Mouse (Mus musculus) inflammation-experienced regulatory T-cells, adult 6 months (primary cell): ENCODE results near the gene Tmem170b. TPM values are rescaled to one million over a fixed set of nuclear protein-coding genes. Genes with fewer than 3 reads are reported as not detected.
"Not testable (repeated sequence)": the region's sequence is repeated elsewhere in the genome, so short reads cannot be mapped to it uniquely, and the experiment has no call there.

Experiments
- ATAC-seq: one replicate; pipeline ENCODE4 v1.8.0; 2017
- polyA plus RNA-seq, 3 experiments: library from polyadenylated mRNA; unstranded; fragments of 100-300 nt; shearing (Covaris generic); gene quantifications; one replicate each; pipeline ENCODE4 v1.2.1; 2017

Gene Tmem170b
- polyA plus RNA-seq, 3 experiments from 2014 or later: 8.4 to 13.6 (median 11.5) TPM

DNA sequence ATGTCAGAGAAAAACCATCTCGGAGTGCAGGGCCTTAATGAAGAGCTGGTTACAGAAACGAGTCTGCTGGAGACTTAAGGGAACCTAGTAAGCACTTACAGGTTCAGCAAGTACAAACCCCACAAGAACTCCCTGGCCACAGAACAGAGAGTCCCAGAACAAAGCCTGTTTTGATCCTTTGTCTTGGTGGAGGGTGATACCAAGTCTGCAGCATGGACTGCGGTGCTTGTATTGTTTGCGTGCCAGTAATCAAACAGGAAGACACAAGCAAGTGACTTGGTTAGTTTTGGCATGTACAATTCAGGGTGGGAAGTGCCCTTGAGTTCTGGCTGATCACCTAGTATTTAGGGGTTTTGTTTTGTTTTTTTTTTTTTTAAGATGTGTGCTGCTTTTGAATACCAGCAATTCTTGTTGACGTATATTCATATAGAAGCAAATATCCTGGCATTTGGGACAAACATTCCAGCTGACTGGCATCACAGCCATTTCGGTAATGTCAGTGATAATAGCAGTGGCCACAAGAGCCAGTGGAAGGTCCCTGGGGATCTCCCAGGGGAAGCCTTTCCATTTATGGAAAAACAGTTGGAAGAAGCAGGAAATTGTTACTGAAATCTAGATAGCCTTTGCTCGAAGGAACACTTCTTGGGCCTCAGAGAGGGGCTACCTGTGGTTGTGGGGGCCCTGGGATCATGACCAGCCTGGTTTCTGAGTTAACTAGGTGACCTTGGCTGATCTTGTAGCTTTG lies 64.9 kb downstream of the Tmem170b start:
- ATAC-seq: no peak

DNA sequence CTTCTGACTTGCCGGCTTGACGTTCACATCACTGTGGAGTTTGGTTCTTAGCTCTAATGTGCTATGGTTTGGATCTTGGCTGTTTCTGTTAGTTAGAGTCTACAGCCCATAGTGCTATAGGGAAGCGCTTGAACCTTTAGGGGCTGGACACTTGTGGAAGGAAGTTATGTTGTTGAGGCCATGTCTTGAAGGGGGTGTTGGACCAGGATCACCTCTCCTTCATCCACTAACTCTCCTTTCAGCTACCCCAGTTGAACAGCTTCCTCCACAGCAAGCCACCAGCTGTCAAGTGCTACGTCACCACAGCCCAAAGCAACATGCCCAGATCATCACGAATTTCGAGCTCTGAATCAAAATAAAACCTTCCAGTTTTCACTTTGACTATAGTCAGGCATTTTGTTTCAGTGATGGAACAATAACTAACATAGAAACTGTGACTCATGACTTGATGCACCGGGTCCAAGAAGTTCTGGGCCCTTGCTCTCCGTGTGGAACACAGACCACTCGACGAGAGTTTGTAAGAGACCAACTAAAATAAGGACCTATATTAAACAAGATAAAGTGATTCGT lies 65.5 kb downstream of the Tmem170b start:
- no peak for ATAC-seq

DNA sequence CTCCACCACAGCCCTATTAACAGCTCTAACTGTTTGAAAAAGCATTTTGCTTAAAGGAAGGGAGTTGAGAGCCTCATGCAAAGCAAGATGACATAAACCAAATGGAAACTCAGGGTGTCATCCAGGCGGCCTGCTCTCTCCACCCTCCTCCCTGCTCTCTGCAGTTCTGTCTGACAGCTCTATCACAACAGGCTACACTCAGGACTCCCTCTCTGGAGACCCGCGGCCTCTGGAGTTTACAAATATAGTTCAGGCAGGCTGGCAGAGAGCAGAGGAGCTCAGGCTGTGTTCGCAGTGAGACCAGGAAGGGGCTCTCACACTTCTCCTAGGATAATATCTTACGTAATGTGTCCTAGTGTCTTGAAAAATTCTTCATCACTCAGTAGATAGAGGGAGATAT lies 67.2 kb downstream of the Tmem170b start:
- ATAC-seq: not testable (repeated sequence)

DNA sequence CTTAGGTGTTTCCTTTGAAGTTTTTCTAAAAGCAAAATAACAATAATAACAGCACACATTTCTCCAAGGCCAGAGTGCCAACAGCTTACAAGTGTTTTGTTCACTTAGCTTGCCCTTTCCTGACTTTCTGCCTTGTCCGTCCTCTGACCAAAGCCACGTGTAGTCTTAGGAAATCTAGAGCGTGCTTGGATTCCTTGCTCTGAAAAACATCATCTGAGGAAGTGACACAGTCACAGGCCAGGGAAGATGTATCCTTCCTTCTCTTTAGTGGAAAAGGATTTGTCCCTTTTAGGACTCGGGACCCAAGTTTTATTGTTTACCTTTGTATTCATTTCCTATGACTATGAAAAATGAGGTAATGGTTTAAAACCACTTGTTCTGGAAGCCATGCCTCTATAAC lies 67.8 kb downstream of the Tmem170b start:
- no peak for ATAC-seq

DNA sequence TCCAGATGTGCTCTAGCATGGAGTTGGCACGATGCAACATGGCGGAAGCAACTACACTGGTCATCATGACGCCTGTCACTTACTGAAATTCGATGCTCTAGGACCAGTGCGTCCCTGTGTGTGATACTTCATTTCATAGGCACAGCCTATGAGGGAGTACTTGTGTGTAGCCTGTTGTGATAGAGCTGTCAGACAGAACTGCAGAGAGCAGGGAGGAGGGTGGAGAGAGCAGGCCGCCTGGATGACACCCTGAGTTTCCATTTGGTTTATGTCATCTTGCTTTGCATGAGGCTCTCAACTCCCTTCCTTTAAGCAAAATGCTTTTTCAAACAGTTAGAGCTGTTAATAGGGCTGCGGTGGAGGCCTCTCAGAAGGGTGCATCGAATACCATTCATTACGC lies 68.9 kb downstream of the Tmem170b start:
- ATAC-seq: not testable (repeated sequence)

DNA sequence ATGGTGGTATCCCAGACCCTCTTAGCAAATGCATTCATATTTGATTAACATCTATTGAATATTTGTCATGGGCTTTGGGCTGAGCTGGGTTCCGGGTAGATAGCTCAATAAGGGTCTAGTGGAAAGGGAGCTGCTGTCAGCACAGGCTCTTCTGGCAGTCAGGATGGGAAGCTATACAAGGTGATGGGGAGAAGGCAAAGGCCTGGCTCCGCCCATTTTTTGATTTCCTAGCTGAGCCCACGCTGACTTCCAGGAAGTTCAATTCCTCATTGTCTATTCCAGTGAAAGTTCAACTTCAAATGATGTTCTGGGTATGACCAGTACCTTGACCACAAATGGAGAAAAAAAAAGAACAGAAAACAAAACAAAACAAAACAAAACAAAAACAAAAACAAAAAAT lies 69.8 kb downstream of the Tmem170b start:
- ATAC-seq: no peak

DNA sequence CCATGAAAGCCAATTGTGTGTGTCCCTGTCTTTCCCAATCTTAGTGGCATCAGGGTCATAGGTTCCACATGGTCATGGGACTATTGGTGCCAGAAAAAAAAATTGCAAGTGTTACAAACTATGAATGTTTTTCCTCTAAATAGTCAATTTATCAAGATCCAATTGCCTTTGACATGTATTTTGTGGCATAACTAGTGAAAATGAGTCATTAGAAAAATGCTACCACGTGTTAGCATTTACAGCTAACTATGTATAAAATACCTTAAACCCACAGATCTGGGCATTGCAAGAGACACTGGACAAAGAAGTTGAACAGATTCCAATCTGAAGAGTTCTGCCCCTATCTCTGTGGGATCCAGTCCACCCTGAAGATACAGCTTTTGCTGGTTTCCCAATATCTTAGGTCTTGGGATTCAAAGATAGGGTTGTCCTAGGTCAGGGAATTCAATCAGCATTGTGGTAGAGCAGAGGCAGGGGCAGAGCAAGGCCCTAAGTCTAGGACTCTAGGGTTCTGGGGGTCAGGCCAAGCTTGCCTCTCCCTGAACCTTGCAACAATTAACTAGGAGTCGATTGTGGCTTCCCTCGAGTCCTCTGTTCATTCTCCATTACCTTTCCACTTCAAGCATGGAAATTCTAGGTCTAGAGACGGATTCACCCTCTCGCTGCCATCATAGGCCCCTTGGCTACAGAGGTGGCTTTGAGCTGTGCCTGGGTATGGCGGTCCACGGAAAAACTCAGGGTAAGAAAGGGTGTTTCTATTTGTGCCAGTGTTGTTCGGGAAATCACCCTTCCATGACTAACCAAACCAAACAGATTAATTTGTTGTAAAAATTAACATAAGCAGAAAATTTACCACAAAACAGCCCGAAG lies 70.5 kb downstream of the Tmem170b start:
- no peak for ATAC-seq

DNA sequence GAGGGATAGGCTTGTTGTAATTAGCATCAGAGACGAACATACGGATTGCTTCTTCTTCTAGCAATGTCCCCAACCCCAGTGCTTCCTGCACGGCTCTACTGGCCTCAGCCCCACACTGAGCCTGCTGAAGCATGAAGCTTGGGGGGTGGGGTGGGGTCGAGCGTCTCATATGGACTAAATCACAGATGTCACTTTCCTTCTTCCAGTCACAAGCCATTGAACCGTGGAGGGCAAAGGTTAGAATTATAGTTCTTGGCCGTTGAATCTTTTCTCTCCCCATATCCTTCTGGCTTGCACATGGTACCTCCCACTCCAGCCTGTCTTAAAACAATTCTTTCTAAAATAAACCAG lies 71.1 kb downstream of the Tmem170b start:
- ATAC-seq: no peak

DNA sequence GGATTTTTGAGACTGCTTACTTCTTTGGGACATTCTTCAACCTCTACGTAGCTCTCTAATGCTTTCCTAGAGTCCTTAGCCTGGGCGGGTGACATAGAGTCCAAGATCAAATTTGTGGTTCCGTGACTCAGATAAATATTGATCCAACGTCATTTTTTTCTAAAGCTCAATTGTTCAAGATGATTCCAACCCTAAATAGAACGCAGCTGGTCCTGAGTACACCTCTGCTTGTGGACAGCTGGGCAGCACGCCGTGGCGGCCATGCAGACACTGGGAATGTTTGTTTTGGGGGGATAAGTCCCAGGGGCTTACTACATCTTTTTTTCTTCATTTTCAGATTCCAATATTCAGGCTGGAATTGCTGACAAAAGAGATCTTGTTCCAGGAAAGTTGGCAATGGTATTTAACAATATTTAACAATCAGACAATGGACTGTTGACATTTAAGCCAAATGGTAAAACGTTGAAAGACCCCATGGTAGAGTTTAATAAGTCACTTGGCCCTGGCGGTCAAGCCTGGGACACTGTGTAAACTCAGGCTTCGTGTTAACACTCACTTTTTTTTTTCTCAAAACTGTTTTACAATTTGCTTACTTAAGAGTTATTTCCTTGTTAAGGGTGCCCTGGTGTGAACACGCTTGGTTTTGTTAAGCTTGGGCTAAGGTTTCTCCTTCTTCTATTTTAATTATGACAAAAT lies 75.3 kb downstream of the Tmem170b start:
- ATAC-seq: no peak

DNA sequence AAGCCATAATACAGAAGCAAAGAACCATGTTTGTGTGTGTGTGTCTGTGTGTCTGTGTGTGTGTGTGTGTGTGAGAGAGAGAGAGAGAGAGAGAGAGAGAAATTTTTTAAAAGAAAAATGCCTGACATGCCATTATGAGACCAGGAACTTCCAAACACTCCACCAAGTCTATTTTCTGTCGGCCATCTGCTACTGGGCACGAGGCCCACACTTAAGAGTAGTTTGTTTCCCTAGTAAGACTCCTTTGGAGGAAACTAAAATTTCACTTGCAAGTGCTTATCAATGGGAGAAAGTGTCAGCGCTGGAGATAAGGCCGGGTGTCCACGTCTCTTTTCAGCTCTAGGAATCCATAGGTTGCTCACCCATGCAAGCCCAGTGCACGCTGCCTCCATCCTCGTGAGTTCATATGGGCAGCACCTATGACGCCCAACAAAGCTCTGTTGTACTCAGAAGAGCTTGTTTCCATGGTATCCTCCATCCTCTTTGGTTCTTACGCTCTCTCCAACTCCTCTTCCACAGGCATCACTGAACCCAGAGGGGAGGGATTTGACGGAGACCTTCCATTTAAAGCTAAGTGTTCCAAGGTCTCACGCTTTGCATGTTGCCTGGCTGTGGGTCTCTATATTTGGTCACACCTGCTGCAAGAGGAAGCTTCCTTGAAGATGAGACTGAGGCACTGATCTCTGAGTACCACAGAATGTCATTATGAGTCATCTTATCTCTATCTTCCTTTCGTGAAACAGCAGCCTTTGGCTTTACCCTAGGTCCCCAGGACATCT lies 76.8 kb downstream of the Tmem170b start:
- peak; percentile 54 for ATAC-seq

DNA sequence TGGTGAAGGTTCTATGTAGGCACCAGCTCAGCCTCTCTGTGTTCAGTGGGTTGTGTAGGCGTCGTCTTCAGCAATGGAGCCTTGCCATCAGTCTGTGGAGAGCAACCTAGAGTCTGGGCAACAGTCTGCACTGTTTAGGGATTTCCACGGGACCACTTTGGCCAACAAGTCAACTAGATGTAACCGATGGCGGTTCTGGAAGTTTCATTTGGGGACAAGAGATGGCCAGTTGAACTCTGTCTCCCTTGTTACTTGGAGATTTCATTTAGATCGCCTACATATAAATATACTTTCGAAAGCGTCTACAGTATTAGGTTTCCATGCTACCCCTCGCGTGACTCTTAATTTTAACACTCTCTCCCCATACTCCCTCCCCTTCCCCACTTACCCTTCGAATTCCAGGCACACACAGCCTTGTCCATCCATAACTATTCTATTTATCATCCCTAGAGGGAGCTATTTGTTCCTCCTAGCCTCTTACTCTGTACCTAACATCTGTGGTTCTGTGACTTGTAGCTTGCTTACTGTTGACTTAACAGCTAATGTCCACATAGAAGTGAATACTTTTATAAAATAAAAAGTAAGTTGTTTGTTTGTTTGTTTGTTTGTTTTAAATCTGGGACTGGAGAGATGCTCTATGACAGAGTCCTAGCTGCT lies 77.8 kb downstream of the Tmem170b start:
- no peak for ATAC-seq

DNA sequence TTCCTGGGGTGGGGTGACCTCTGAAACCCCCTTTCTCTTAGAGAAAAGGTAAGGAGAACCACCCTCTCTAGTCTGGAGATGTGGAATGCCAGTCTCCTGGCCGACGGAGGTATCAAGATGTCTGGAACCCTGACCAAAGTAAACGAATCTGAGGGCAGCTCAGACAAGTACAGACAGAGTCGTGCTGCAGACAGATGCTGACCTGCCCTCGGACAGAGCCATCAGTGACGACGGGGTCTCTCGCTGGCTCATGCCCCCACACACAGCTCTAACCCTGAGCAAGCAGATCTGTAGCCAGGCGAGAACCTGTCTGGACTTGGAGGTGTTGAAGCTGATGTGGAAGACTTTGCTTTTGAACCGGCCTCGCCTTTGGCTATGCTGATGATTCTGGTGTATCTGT lies 79.8 kb downstream of the Tmem170b start:
- no peak for ATAC-seq

DNA sequence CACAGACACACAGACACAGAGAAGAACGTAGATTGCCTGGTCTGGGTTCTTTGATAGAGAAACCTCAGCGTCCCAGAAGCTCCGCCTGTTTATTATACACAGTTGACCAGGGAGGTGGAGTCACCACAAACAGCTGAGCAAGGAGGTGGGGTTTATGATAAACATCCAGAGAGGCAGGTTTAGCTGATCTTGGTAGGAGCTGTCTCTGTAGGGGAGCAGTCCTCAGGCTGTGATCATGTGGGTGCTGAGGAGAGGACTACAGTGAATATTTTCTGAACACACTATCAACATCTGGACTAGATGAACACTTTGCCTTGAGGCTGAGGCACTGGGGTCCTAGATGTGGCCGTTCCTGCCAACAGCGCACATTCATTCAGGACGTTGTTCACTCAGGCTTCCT lies 83.3 kb downstream of the Tmem170b start:
- no peak for ATAC-seq

DNA sequence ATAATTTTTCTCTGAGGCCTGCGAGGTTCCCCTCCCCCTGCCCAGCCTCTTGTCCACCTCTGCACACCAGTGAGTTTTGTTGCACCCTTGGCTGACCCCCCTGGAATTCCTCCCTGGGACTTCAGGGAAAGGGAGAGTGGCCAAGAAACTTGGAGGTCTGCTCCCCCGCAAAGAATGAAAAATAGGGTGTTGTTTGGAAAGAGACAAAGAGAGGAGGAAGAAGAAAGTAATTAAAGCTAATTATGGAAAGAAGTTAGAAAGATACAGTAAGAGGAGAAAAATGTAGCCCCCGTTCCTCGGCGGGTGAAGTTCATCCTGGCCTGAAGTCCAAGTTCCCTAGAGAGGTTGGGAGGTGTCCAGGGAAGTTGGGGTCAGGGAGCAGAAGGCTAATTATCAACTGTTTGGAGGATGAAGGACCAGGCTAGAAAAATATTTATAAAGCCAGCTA lies 83.9 kb downstream of the Tmem170b start:
- no peak for ATAC-seq

Other genes starting within 250 kb of the Tmem170b start
- gene Nedd9, start 118.5 kb upstream of the Tmem170b start, polyA plus RNA-seq: 100 to 1,000 TPM; 144 to 156 (median 153) TPM
- not detected for gene Adtrp, start 241.8 kb downstream of the Tmem170b start, polyA plus RNA-seq